Mouse (Mus musculus): ENCODE results near the gene Wdr37. TPM values are rescaled to one million over a fixed set of nuclear protein-coding genes. Genes with fewer than 3 reads are reported as not detected.

Gene Wdr37
- total and polyA plus RNA-seq, 3 experiments = 12.2 to 55.5 (median 48.6) TPM

DNA sequence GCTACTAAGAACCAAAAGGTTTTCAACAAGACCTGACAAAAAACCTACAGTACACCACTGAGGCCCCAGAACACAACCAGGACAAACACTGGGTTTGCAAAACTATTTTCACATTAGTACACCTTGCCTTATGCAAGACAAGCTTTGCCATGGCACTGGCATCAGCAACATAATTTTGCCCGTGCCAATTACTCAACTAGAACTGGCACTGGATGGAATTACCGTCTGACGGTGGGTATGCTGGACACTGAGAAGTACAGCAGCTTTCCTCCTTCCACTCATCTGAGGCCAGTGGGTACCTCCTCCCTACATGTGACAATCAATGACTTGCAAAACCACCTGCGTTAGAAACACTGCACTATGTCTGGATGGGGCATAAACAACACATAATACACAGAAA is 49.5 kb downstream of the Wdr37 start:
- DNase-seq (ENCODE audit: low spot score) = no peak

GRCm38 (mm10) chr13:8805931-8806330 is 65.8 kb downstream of the Wdr37 start:
- Histone ChIP-seq H3K4me1 (ENCODE audit: insufficient read depth, low read depth, low read length) (no peaks in the 10 kb centered on the region), H3K9me3 (replicated peaks) (no peaks in the 10 kb centered on the region), H3K4me3 (ENCODE audit: low read depth, low read length) (no peak overlapping the region), H3K36me3 (replicated peaks) (peaks cover 32% of the 10 kb centered on the region), H3K27me3 (ENCODE audit: insufficient read depth, low read length) (no peaks in the 10 kb centered on the region)
- ATAC-seq (ENCODE audit: extremely low read depth, insufficient number of reproducible peaks, low FRiP score, poor library complexity, severe bottlenecking) = no peak
- TF ChIP-seq GATA1 (IDR thresholded peaks at IDR 0.05; ENCODE audit: borderline replicate concordance, low read length) (no peak), GATA2 (IDR thresholded peaks at IDR 0.05; ENCODE audit: borderline replicate concordance, low read depth, low read length) (no peak), TAL1 (conservative IDR thresholded peaks at IDR 0.05; ENCODE audit: low read depth, low read length) (no peak), CTCF (IDR thresholded peaks at IDR 0.05; ENCODE audit: low read depth, low read length) (no peak), POLR2AphosphoS5 (IDR thresholded peaks at IDR 0.05; ENCODE audit: insufficient replicate concordance, low read depth, low read length) (no peak)
- no peak for DNase-seq (ENCODE audit: low spot score)

More for the DNA sequence above, 49.5 kb downstream of the Wdr37 start:
- Histone ChIP-seq H3K4me3 (ENCODE audit: low read depth, low read length) (no peak overlapping the region), H3K9me3 (replicated peaks) (no peaks in the 10 kb centered on the region), H3K4me1 (ENCODE audit: insufficient read depth, low read depth, low read length) (no peaks in the 10 kb centered on the region), H3K27me3 (ENCODE audit: insufficient read depth, low read length) (no peaks in the 10 kb centered on the region), H3K36me3 (replicated peaks) (peaks cover 88% of the 10 kb centered on the region)
- no peak for ATAC-seq (ENCODE audit: extremely low read depth, insufficient number of reproducible peaks, low FRiP score, poor library complexity, severe bottlenecking)
- TF ChIP-seq GATA2 (IDR thresholded peaks at IDR 0.05; ENCODE audit: borderline replicate concordance, low read depth, low read length) (no peak), TAL1 (conservative IDR thresholded peaks at IDR 0.05; ENCODE audit: low read depth, low read length) (no peak), CTCF (IDR thresholded peaks at IDR 0.05; ENCODE audit: low read depth, low read length) (no peak), GATA1 (IDR thresholded peaks at IDR 0.05; ENCODE audit: borderline replicate concordance, low read length) (no peak), POLR2AphosphoS5 (IDR thresholded peaks at IDR 0.05; ENCODE audit: insufficient replicate concordance, low read depth, low read length) (no peak)

DNA sequence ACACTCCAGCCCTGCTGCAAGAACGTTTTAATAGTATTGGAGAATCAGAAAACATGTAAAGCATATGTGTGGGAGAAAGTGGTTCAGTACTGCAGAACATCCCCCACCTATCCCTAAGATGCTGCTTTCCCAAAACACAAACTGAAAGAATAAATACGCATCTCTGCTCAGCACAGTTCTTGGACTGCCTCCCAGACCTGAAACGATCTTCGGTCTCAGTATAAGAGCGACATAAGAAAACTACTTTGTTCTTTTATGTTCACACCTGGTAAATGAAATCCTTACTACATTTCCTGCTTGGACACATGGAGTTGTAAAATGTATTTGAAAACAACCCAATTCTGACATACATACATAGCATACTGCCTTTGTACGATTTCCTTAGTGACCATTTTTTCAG is 71.1 kb downstream of the Wdr37 start:
- Histone ChIP-seq H3K27me3 (ENCODE audit: insufficient read depth, low read length) (no peaks in the 10 kb centered on the region), H3K4me1 (ENCODE audit: insufficient read depth, low read depth, low read length) (peaks cover 2% of the 10 kb centered on the region; the same call in 1 of the 2 replicates), H3K36me3 (replicated peaks) (peaks cover 19% of the 10 kb centered on the region), H3K4me3 (ENCODE audit: low read depth, low read length) (no peak overlapping the region), H3K9me3 (replicated peaks) (no peaks in the 10 kb centered on the region)
- TF ChIP-seq GATA1 (IDR thresholded peaks at IDR 0.05; ENCODE audit: borderline replicate concordance, low read length) (no peak), CTCF (IDR thresholded peaks at IDR 0.05; ENCODE audit: low read depth, low read length) (no peak), POLR2AphosphoS5 (IDR thresholded peaks at IDR 0.05; ENCODE audit: insufficient replicate concordance, low read depth, low read length) (no peak), GATA2 (IDR thresholded peaks at IDR 0.05; ENCODE audit: borderline replicate concordance, low read depth, low read length) (no peak), TAL1 (conservative IDR thresholded peaks at IDR 0.05; ENCODE audit: low read depth, low read length) (no peak)
- no peak for ATAC-seq (ENCODE audit: extremely low read depth, insufficient number of reproducible peaks, low FRiP score, poor library complexity, severe bottlenecking)
- no peak for DNase-seq (ENCODE audit: low spot score)

GRCm38 (mm10) chr13:8793217-8793616 is 78.5 kb downstream of the Wdr37 start:
- peaks cover 3% of the 10 kb centered on the region for H3K27me3 ChIP-seq (ENCODE audit: insufficient read depth, low read length)
- ATAC-seq (ENCODE audit: extremely low read depth, insufficient number of reproducible peaks, low FRiP score, poor library complexity, severe bottlenecking) (no peak), DNase-seq (ENCODE audit: low spot score) (no peak)
- H3K4me3 ChIP-seq (ENCODE audit: low read depth, low read length) = no peak overlapping the region
- H3K4me1 ChIP-seq (ENCODE audit: insufficient read depth, low read depth, low read length) = peaks cover 2% of the 10 kb centered on the region; the same call in 1 of the 2 replicates
- no peaks in the 10 kb centered on the region for H3K9me3 ChIP-seq (replicated peaks)
- no peak for TF ChIP-seq TAL1 (conservative IDR thresholded peaks at IDR 0.05; ENCODE audit: low read depth, low read length)
- TF ChIP-seq CTCF (IDR thresholded peaks at IDR 0.05; ENCODE audit: low read depth, low read length) = no peak
- TF ChIP-seq GATA2 (IDR thresholded peaks at IDR 0.05; ENCODE audit: borderline replicate concordance, low read depth, low read length) = no peak
- no peak for TF ChIP-seq POLR2AphosphoS5 (IDR thresholded peaks at IDR 0.05; ENCODE audit: insufficient replicate concordance, low read depth, low read length)
- no peak for TF ChIP-seq GATA1 (IDR thresholded peaks at IDR 0.05; ENCODE audit: borderline replicate concordance, low read length)
- no peaks in the 10 kb centered on the region for H3K36me3 ChIP-seq (replicated peaks)

- no peak overlapping the region for H3K4me3 ChIP-seq (ENCODE audit: low read depth, low read length)
- no peak for TF ChIP-seq GATA1 (IDR thresholded peaks at IDR 0.05; ENCODE audit: borderline replicate concordance, low read length)
- TF ChIP-seq CTCF (IDR thresholded peaks at IDR 0.05; ENCODE audit: low read depth, low read length) = peak; percentile 32; the same call in 1 of the 2 replicates
- no peaks in the 10 kb centered on the region for H3K9me3 ChIP-seq (replicated peaks)
- peaks cover 24% of the 10 kb centered on the region for H3K27me3 ChIP-seq (ENCODE audit: insufficient read depth, low read length)
- H3K36me3 ChIP-seq (replicated peaks) = no peaks in the 10 kb centered on the region
- DNase-seq (ENCODE audit: low spot score) (peak; percentile 11), ATAC-seq (ENCODE audit: extremely low read depth, insufficient number of reproducible peaks, low FRiP score, poor library complexity, severe bottlenecking) (no peak)
- peaks cover 7% of the 10 kb centered on the region for H3K4me1 ChIP-seq (ENCODE audit: insufficient read depth, low read depth, low read length)
Measured at GRCm38 (mm10) chr13:8785185-8785584, 86.5 kb downstream of the Wdr37 start.

- Histone ChIP-seq H3K36me3 (replicated peaks) (no peaks in the 10 kb centered on the region), H3K27me3 (ENCODE audit: insufficient read depth, low read length) (peaks cover 24% of the 10 kb centered on the region), H3K4me1 (ENCODE audit: insufficient read depth, low read depth, low read length) (peaks cover 7% of the 10 kb centered on the region), H3K9me3 (replicated peaks) (no peaks in the 10 kb centered on the region), H3K4me3 (ENCODE audit: low read depth, low read length) (no peak overlapping the region)
- ATAC-seq (ENCODE audit: extremely low read depth, insufficient number of reproducible peaks, low FRiP score, poor library complexity, severe bottlenecking) (no peak), DNase-seq (ENCODE audit: low spot score) (no peak)
- TF ChIP-seq CTCF (IDR thresholded peaks at IDR 0.05; ENCODE audit: low read depth, low read length) (no peak), TAL1 (conservative IDR thresholded peaks at IDR 0.05; ENCODE audit: low read depth, low read length) (no peak), POLR2AphosphoS5 (IDR thresholded peaks at IDR 0.05; ENCODE audit: insufficient replicate concordance, low read depth, low read length) (no peak), GATA1 (IDR thresholded peaks at IDR 0.05; ENCODE audit: borderline replicate concordance, low read length) (no peak), GATA2 (IDR thresholded peaks at IDR 0.05; ENCODE audit: borderline replicate concordance, low read depth, low read length) (no peak)
Measured at GRCm38 (mm10) chr13:8784308-8785061, 87.2 kb downstream of the Wdr37 start.

All from G1E (cell line).